Mouse (Mus musculus): ENCODE results near the gene Rassf2.

Gene Rassf2

GRCm38 (mm10) chr2:132034590-132035469, 4.8 kb upstream of the Rassf2 start:
- peak; percentile 53 for DNase-seq (ENCODE audit: extremely low read depth, low read depth)

- no peak for DNase-seq (ENCODE audit: extremely low read depth, low read depth)
Measured at GRCm38 (mm10) chr2:132031364-132032095, 1.5 kb upstream of the Rassf2 start.

GRCm38 (mm10) chr2:132030418-132031363, 633 bp upstream of the Rassf2 start:
- DNase-seq (ENCODE audit: extremely low read depth, low read depth): no peak

- DNase-seq (ENCODE audit: extremely low read depth, low read depth): no peak
Measured at GRCm38 (mm10) chr2:132028894-132029605, 1.0 kb downstream of the Rassf2 start.

DNA sequence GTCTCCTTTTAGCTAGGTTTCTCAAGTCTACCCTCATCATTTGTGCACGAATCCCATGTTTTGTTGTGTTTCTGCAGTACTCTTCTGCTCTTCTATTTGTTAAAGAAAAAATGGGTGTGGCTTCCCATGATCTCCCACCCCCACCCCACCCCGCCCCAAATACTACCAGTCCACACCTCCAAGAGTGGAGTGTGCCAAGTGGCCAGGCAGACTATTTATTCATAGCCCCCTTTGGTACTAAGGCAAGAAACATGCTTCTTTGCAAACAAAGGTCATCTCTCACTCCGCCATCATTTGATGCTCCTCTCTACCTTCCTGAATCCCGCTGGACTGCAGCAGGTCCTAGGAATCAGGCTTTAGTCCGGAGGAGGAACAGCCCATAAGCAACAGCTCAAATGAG, 2.0 kb downstream of the Rassf2 start:
- no peak for DNase-seq (ENCODE audit: extremely low read depth, low read depth)

DNA sequence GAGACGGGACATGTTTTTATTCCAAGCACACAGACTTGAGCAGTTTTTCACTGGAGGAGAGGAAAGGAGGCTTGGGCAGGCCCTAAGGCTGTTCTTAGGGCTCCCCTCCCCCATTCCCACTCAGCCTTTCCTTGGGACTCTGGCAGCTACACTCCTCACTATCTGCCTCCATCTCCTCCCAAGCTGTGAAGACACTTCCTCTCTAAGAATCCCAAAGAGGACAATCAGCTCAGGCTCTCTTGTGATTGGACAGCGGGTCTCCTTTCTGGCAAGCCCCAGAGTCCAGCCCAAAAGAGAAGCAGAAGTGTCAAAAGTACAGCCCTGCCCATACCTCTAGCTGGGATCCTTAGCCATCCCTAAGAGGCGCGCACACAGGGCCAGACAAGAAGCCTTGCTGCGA, 2.7 kb downstream of the Rassf2 start:
- DNase-seq (ENCODE audit: extremely low read depth, low read depth): peak; percentile 73

GRCm38 (mm10) chr2:132024028-132024427, 6.0 kb downstream of the Rassf2 start:
- no peak for DNase-seq (ENCODE audit: extremely low read depth, low read depth)

DNA sequence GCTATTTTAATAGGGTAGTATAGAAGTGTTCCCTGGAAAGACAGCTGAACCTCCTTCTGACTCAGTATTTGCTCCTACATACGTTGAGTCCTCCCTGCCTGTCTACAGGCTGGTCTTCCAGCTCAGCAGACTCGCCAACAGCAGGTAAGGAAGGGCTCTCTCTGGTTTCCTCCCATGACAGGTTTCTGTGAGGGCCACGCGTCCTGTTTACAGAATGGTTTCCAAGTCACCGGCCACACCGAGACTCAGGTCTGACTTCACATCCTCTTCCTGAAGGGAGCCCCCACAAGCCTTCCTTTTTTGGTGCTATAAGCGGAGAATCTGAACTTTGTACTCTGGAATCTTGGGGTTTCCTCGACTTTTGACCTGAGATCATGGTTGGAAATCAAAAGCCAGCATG, 7.4 kb downstream of the Rassf2 start:
- DNase-seq (ENCODE audit: extremely low read depth, low read depth): no peak

GRCm38 (mm10) chr2:132021616-132022015, 8.4 kb downstream of the Rassf2 start:
- DNase-seq (ENCODE audit: extremely low read depth, low read depth): no peak

- no peak for DNase-seq (ENCODE audit: extremely low read depth, low read depth)
Measured at GRCm38 (mm10) chr2:132020991-132021541, 9.0 kb downstream of the Rassf2 start.

DNA sequence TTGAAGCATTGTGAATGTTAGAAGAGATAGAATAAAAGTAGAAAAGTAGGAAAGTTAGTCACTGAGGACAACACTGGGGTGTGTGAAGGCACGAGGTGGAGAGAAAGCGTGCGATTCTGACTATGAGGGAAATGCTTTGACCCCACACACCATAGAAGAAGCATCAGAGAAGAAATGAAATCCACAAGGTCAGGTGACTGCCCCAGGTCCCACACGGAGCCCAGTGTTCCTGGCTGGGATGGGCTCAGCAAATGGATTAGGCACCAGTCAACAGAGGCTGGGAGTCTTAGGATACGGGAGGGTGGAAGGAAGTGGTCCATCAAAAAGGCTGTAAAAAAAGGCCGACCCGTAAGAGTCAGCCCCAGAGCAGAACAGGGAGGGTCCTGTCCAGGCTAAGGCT, 9.6 kb downstream of the Rassf2 start:
- no peak for DNase-seq (ENCODE audit: extremely low read depth, low read depth)

DNA sequence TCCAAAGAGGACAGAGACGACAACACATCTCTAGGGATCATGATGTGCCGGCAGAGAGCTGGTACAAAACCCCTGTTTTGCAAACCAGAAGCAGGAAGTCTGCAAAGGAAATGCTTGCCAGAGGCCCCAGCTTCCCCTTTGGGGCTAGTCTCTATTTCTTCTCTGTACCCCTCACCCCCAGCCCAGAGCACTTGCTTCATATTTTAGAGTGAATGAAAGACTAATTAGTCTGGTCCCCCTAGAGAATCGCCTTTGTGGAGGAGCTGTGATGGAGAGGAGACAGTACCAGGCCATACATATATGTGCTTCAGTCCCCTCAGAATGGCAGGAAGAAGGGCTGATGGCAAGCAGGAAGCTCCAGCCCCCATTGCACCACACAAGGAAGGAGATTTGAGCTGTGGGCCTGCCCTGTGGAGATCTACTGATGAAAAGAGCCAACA, 10.7 kb downstream of the Rassf2 start:
- no peak for DNase-seq (ENCODE audit: extremely low read depth, low read depth)

DNA sequence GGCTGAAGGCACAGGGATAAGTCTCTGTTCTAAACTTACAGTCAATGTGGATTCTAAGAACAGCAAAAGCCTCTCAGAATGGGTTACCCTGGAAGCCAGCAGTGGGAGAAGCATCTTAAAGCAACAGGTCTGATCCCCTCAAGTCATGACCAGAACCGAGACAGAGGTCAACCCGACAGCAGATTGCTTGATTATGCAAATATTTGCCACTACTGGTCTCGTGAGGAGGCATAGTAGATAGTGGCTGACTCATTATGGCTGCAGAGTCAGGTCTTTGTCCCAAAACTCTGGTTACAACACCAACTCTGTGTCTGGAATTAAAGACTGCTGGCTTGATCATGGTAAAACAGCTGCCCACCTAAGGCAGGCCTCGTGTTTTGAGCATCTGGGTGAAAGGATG, 11.9 kb downstream of the Rassf2 start:
- no peak for DNase-seq (ENCODE audit: extremely low read depth, low read depth)

GRCm38 (mm10) chr2:132017611-132018010, 12.4 kb downstream of the Rassf2 start:
- no peak for DNase-seq (ENCODE audit: extremely low read depth, low read depth)

- no peak for DNase-seq (ENCODE audit: extremely low read depth, low read depth)
Measured at GRCm38 (mm10) chr2:132016034-132016433, 14.0 kb downstream of the Rassf2 start.

GRCm38 (mm10) chr2:132013152-132013551, 16.9 kb downstream of the Rassf2 start:
- no peak for DNase-seq (ENCODE audit: extremely low read depth, low read depth)

DNA sequence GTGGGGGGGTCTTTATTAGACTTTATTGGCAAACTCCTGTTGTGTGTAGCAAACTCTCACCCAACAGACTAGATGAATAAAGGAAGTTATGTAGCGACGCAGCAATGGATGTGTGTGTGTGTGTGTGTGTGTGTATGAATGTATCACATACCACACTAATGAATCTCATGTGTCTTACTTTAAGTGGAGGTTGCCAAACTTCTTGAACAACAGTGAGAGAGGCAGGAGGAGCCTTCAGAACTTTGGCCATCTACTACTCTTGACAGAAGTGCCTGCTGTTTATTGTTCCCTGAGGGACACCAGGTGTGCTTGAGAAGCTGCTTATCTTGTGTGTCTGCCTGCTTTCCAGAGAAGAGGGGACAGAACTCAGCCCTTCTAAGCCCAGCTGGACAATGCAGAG, 19.3 kb downstream of the Rassf2 start:
- no peak for DNase-seq (ENCODE audit: extremely low read depth, low read depth)

DNA sequence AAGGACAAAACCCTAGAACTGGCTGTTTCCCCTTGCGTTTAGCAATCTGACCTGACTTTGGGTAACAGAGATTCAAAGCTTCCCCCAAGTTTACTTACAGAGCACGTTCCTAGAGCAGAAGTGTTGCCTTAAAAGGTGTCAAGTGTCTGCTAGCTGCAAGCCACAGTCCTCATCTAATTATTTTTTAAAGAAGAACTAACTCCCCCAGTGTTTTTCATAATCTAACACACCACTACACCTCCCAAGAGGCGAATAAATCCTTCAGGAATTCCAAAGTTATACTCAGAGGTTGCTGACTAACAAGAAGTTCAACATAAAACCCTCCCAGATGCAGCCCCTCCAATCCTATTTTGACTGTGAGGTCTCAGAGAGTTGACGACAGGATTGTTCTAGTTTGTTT, 21.9 kb downstream of the Rassf2 start:
- DNase-seq (ENCODE audit: extremely low read depth, low read depth): no peak

- DNase-seq (ENCODE audit: extremely low read depth, low read depth): no peak
Measured at GRCm38 (mm10) chr2:132007475-132007819, 22.6 kb downstream of the Rassf2 start.
